Mouse (Mus musculus) lung, adult 2 months (tissue): ENCODE measurements at regions not wholly inside any gene's neighbourhood (a gene's known extent, or its start where the extent isn't known, plus 50 kb on each side); places are given as distances from the start of the nearest gene placed in this dataset.

Experiments used
- CTCF ChIP-seq: fragments of 200-500 bp; IDR thresholded peaks from 2 replicates; pipeline ENCODE4 v1.5.1; 2011; ENCODE audit warnings: mild to moderate bottlenecking, low read length, control low read depth; ENCODE audit not compliant: insufficient read depth
- POLR2A ChIP-seq: fragments of 200-500 bp; IDR thresholded peaks from 2 replicates; pipeline ENCODE4 v1.6.1; 2011; ENCODE audit warnings: low read depth, mild to moderate bottlenecking, control low read depth, low read length, borderline replicate concordance; ENCODE audit errors: extremely low read depth

GRCm38 (mm10) chr2:106424974-106425373 is 268.1 kb upstream of the Mpped2 start:
- TF ChIP-seq CTCF (no peak), POLR2A (no peak)
